In genomic region chr7:144473486-144473885, GRCm38 (mm10) we compare ENCODE assay signal across 28 mouse cellular contexts. TPM values are rescaled to one million over a fixed set of nuclear protein-coding genes. Genes with fewer than 3 reads are reported as not detected.
DNase-seq lines count a peak whose midpoint lies in the region; ATAC-seq lines count a peak whose summit lies in the region.
"Had no signal": no experiment of that assay in that cellular context is flagged by ENCODE, and none has a peak within 500 bp of the region (broad histone marks: within the 10 kb centered on the region; RNA-seq: fewer than 3 reads in every experiment).

No protein-coding gene starts in this region.

- H3K4me3 ChIP-seq in heart, embryonic 12.5 days = no peak overlapping the region
- no peak overlapping the region for H3K4me3 ChIP-seq in kidney, embryonic 16.5 days (ENCODE audit: low read length)
- no peak overlapping the region for H3K4me3 ChIP-seq in kidney, embryonic 15.5 days (replicated peaks)
- H3K4me3 ChIP-seq: embryonic facial prominence, embryonic 13.5 days; forebrain, embryonic 10.5 days; hindbrain, embryonic 10.5 days; hindbrain, embryonic 15.5 days; layer of hippocampus, adult 2 months; liver, embryonic 12.5 days; myocyte; neural tube, embryonic 12.5 days had no signal

- WGBS in heart, embryonic 12.5 days = 39% methylated on average over 4 of the region's 4 CpGs
- 45% methylated on average over 4 of the region's 4 CpGs for WGBS in kidney, embryonic 16.5 days
- 66% methylated on average over 4 of the region's 4 CpGs for WGBS in kidney, embryonic 15.5 days

- no peak overlapping the region for H3K27ac ChIP-seq in heart, embryonic 12.5 days (ENCODE audit: poor library complexity, severe bottlenecking)
- H3K27ac ChIP-seq in kidney, embryonic 16.5 days (ENCODE audit: low read length) = peak overlapping the region; percentile 43; the same call in 1 of the 2 replicates
- H3K27ac ChIP-seq in kidney, embryonic 15.5 days = no peak overlapping the region
- H3K27ac ChIP-seq: embryonic facial prominence, embryonic 13.5 days; forebrain, embryonic 10.5 days; hindbrain, embryonic 10.5 days; hindbrain, embryonic 15.5 days; layer of hippocampus, adult 2 months; liver, embryonic 12.5 days; neural tube, embryonic 12.5 days had no signal

- no peak overlapping the region for H3K4me2 ChIP-seq in heart, embryonic 12.5 days
- no peak overlapping the region for H3K4me2 ChIP-seq in kidney, embryonic 16.5 days (replicated peaks; ENCODE audit: low read depth, low read length)
- no peak overlapping the region for H3K4me2 ChIP-seq in kidney, embryonic 15.5 days
- H3K4me2 ChIP-seq: embryonic facial prominence, embryonic 13.5 days; hindbrain, embryonic 15.5 days; liver, embryonic 12.5 days; midbrain, embryonic 11.5 days; neural tube, embryonic 12.5 days had no signal

- H3K36me3 ChIP-seq in heart, embryonic 12.5 days = peaks cover 25% of the 10 kb centered on the region
- peaks cover 14% of the 10 kb centered on the region; the same call in 1 of the 2 replicates for H3K36me3 ChIP-seq in kidney, embryonic 16.5 days (ENCODE audit: insufficient read depth, low read length)
- peaks cover 26% of the 10 kb centered on the region for H3K36me3 ChIP-seq in kidney, embryonic 15.5 days

- no peak for ATAC-seq in heart, embryonic 12.5 days (ENCODE audit: insufficient number of reproducible peaks, low FRiP score)
- ATAC-seq in kidney, embryonic 16.5 days (ENCODE audit: low FRiP score, low TSS enrichment) = no peak
- no peak for ATAC-seq in kidney, embryonic 15.5 days (replicated peaks; ENCODE audit: low FRiP score)
- ATAC-seq: forebrain, postnatal 0 days; inflammation-experienced regulatory T-cells, adult 6 months; liver, embryonic 12.5 days; liver, postnatal 0 days had no signal

- H3K27me3 ChIP-seq in heart, embryonic 12.5 days (replicated peaks) = no peaks in the 10 kb centered on the region
- no peaks in the 10 kb centered on the region for H3K27me3 ChIP-seq in kidney, embryonic 16.5 days (ENCODE audit: insufficient read depth, low read length)
- H3K27me3 ChIP-seq in kidney, embryonic 15.5 days = no peaks in the 10 kb centered on the region
- H3K27me3 ChIP-seq: embryonic facial prominence, embryonic 13.5 days; hindbrain, embryonic 15.5 days; liver, embryonic 12.5 days; neural tube, embryonic 12.5 days had no signal

- no peak for DNase-seq in heart, adult 11 months
- peak; percentile 27 for DNase-seq in R1 (ENCODE audit: low read depth, low spot score)
- DNase-seq in kidney, postnatal 36 days = peak; percentile 21 to 40
- no peak for DNase-seq in adrenal gland, adult 18-20 months (ENCODE audit: low spot score in 2 of 2)
- no peak for DNase-seq in thymus, postnatal 36 days
- DNase-seq: adrenal gland, postnatal 10 days; cerebellum, adult 9-10 months; cerebellum, postnatal 36 days; forebrain, postnatal 0 days; gastrocnemius, postnatal 10 days; liver, postnatal 0 days; lung, postnatal 36 days; right cerebral cortex, adult 18-20 months; spleen, adult 18-20 months; thymus, postnatal 14 days had no signal

- no peaks in the 10 kb centered on the region for H3K9me3 ChIP-seq in heart, embryonic 12.5 days (replicated peaks)
- no peaks in the 10 kb centered on the region for H3K9me3 ChIP-seq in kidney, embryonic 16.5 days (ENCODE audit: low read length)
- H3K9me3 ChIP-seq in kidney, embryonic 15.5 days (replicated peaks) = no peaks in the 10 kb centered on the region
- H3K9me3 ChIP-seq: embryonic facial prominence, embryonic 13.5 days; forebrain, embryonic 10.5 days; hindbrain, embryonic 10.5 days; hindbrain, embryonic 15.5 days; liver, embryonic 12.5 days; neural tube, embryonic 12.5 days had no signal

- H3K4me1 ChIP-seq in heart, embryonic 12.5 days (replicated peaks) = peaks cover 35% of the 10 kb centered on the region
- H3K4me1 ChIP-seq in kidney, embryonic 16.5 days (ENCODE audit: insufficient read depth, low read length) = peaks cover 15% of the 10 kb centered on the region
- H3K4me1 ChIP-seq in kidney, embryonic 15.5 days = peaks cover 21% of the 10 kb centered on the region

- peak overlapping the region; percentile 17; the same call in 1 of the 2 replicates for H3K9ac ChIP-seq in heart, embryonic 12.5 days
- H3K9ac ChIP-seq in kidney, embryonic 16.5 days (replicated peaks; ENCODE audit: low read length) = peak overlapping the region; percentile 14; the same call in 1 of the 2 replicates
- no peak overlapping the region for H3K9ac ChIP-seq in kidney, embryonic 15.5 days
- H3K9ac ChIP-seq: embryonic facial prominence, embryonic 13.5 days; forebrain, postnatal 0 days; hindbrain, embryonic 15.5 days; liver, embryonic 12.5 days; liver, postnatal 0 days; neural tube, embryonic 12.5 days had no signal

RNA-seq across cellular contexts. Expression of gene Cttn, which starts 2.7 kb away (rescaled TPM):
- 143 and 144 TPM in 2 replicates for polyA plus RNA-seq in heart, embryonic 12.5 days (2016; fragmentation: Nextera tagmentation; extraction: Ambion mirVana)
- polyA plus RNA-seq in kidney, embryonic 16.5 days (2015; fragmentation: Nextera tagmentation; extraction: Ambion mirVana) = 199 and 200 TPM in 2 replicates
- polyA plus RNA-seq in kidney, embryonic 15.5 days (2015; fragmentation: Nextera tagmentation; extraction: Ambion mirVana) = 167 and 180 TPM in 2 replicates
- total RNA-seq in adrenal gland, adult 18-20 months (2021) = 100 to 1,000 TPM; 168 to 229 TPM

Comparison
In these comparisons a context has a peak if more than half of its experiments do, and no peak if none do; other contexts are left out.
1. DNase-seq: peak in R1 (single experiment) and kidney, postnatal 36 days (2 of 2); none in heart, adult 11 months (single experiment), adrenal gland, adult 18-20 months (0 of 2) and thymus, postnatal 36 days (0 of 2).